Mouse (Mus musculus) lung, adult 2 months (tissue): ENCODE data around the gene Rufy2.

ENCODE experiments used
- CTCF ChIP-seq: fragments of 200-500 bp; IDR thresholded peaks from 2 replicates; pipeline ENCODE4 v1.5.1; 2011; ENCODE audit warnings: mild to moderate bottlenecking, low read length, control low read depth; ENCODE audit not compliant: insufficient read depth
- POLR2A ChIP-seq: fragments of 200-500 bp; IDR thresholded peaks from 2 replicates; pipeline ENCODE4 v1.6.1; 2011; ENCODE audit warnings: low read depth, mild to moderate bottlenecking, control low read depth, low read length, borderline replicate concordance; ENCODE audit errors: extremely low read depth

GRCm38 (mm10) chr10:63000584-63000983 is 20.6 kb downstream of the Rufy2 start:
- TF ChIP-seq CTCF (no peak), POLR2A (no peak)
